Comparison of ENCODE assay signal across 20 mouse cellular contexts in genomic region chr6:131402606-131403005, GRCm38 (mm10). TPM values are rescaled to one million over a fixed set of nuclear protein-coding genes. Genes with fewer than 3 reads are reported as not detected.
DNase-seq lines count a peak whose midpoint lies in the region; ATAC-seq and TF ChIP-seq lines count a peak whose summit lies in the region.
"Had no signal": no experiment of that assay in that cellular context is flagged by ENCODE, and none has a peak within 500 bp of the region (broad histone marks: within the 10 kb centered on the region; RNA-seq: fewer than 3 reads in every experiment).

No protein-coding gene starts in this region.

- no peak for ATAC-seq in embryonic facial prominence, embryonic 15.5 days (ENCODE audit: insufficient number of reproducible peaks, low FRiP score, low TSS enrichment, low read depth)
- peak; percentile 87 for ATAC-seq in forebrain, postnatal 0 days
- no peak for ATAC-seq in forebrain, embryonic 12.5 days (ENCODE audit: low FRiP score)
- ATAC-seq: activated CD4-positive, CD25-positive, alpha-beta regulatory T cell, adult 4 months had no signal

- no peak overlapping the region for H3K9ac ChIP-seq in embryonic facial prominence, embryonic 15.5 days
- H3K9ac ChIP-seq in forebrain, postnatal 0 days: no peak overlapping the region
- no peak overlapping the region for H3K9ac ChIP-seq in forebrain, embryonic 12.5 days
- H3K9ac ChIP-seq: embryonic facial prominence, embryonic 13.5 days; forebrain, embryonic 13.5 days; hindbrain, embryonic 12.5 days; hindbrain, embryonic 15.5 days had no signal

- H3K9me3 ChIP-seq in embryonic facial prominence, embryonic 15.5 days (replicated peaks): no peaks in the 10 kb centered on the region
- H3K9me3 ChIP-seq in embryonic facial prominence, embryonic 10.5 days: no peaks in the 10 kb centered on the region
- no peaks in the 10 kb centered on the region for H3K9me3 ChIP-seq in forebrain, postnatal 0 days (ENCODE audit: low read length)
- no peaks in the 10 kb centered on the region for H3K9me3 ChIP-seq in forebrain, embryonic 12.5 days
- H3K9me3 ChIP-seq: forebrain, embryonic 13.5 days; hindbrain, embryonic 15.5 days had no signal

- H3K4me3 ChIP-seq in embryonic facial prominence, embryonic 15.5 days (replicated peaks): no peak overlapping the region
- no peak overlapping the region for H3K4me3 ChIP-seq in embryonic facial prominence, embryonic 10.5 days
- no peak overlapping the region for H3K4me3 ChIP-seq in forebrain, postnatal 0 days (ENCODE audit: low read depth, low read length)
- no peak overlapping the region for H3K4me3 ChIP-seq in forebrain, embryonic 12.5 days (replicated peaks)
- H3K4me3 ChIP-seq: embryonic facial prominence, embryonic 13.5 days; forebrain, embryonic 13.5 days; hindbrain, embryonic 12.5 days; hindbrain, embryonic 15.5 days had no signal

- H3K4me1 ChIP-seq in embryonic facial prominence, embryonic 15.5 days: no peaks in the 10 kb centered on the region
- no peaks in the 10 kb centered on the region for H3K4me1 ChIP-seq in embryonic facial prominence, embryonic 10.5 days
- H3K4me1 ChIP-seq in forebrain, postnatal 0 days (ENCODE audit: insufficient read depth): no peaks in the 10 kb centered on the region; the same call in 1 of the 2 replicates
- no peaks in the 10 kb centered on the region for H3K4me1 ChIP-seq in forebrain, embryonic 12.5 days
- H3K4me1 ChIP-seq: embryonic facial prominence, embryonic 13.5 days; forebrain, embryonic 13.5 days; hindbrain, embryonic 12.5 days; hindbrain, embryonic 15.5 days had no signal

- H3K4me2 ChIP-seq in embryonic facial prominence, embryonic 15.5 days (replicated peaks): no peak overlapping the region
- H3K4me2 ChIP-seq in forebrain, postnatal 0 days (ENCODE audit: low read depth): no peak overlapping the region
- no peak overlapping the region for H3K4me2 ChIP-seq in forebrain, embryonic 12.5 days
- H3K4me2 ChIP-seq: embryonic facial prominence, embryonic 13.5 days; forebrain, embryonic 13.5 days; heart, embryonic 11.5 days; hindbrain, embryonic 12.5 days; hindbrain, embryonic 15.5 days had no signal

- H3K27me3 ChIP-seq in embryonic facial prominence, embryonic 15.5 days: no peaks in the 10 kb centered on the region
- no peaks in the 10 kb centered on the region for H3K27me3 ChIP-seq in embryonic facial prominence, embryonic 10.5 days (replicated peaks; ENCODE audit: low read depth, poor library complexity, severe bottlenecking)
- no peaks in the 10 kb centered on the region for H3K27me3 ChIP-seq in forebrain, postnatal 0 days (ENCODE audit: insufficient read depth, low read length)
- no peaks in the 10 kb centered on the region for H3K27me3 ChIP-seq in forebrain, embryonic 12.5 days
- H3K27me3 ChIP-seq: embryonic facial prominence, embryonic 13.5 days; forebrain, embryonic 13.5 days; hindbrain, embryonic 12.5 days; hindbrain, embryonic 15.5 days had no signal

- DNase-seq in embryonic facial prominence, embryonic 10.5 days (ENCODE audit: low spot score): no peak
- peak; percentile 70 for DNase-seq in forebrain, postnatal 0 days
- peak; percentile 14 for DNase-seq in layer of hippocampus, adult 9-11 months
- no peak for DNase-seq in layer of hippocampus, postnatal 10 days (ENCODE audit: low spot score in 2 of 2)
- peak; percentile 76 for DNase-seq in brain, adult 2 months (ENCODE audit: low read depth, low spot score)
- no peak for DNase-seq in heart, adult 18-20 months
- DNase-seq: adrenal gland, adult 8-10 months; adrenal gland, postnatal 25 days; cerebellum, adult 18-20 months; cerebellum, adult 9-10 months; gastrocnemius, postnatal 36 days had no signal

- H3K27ac ChIP-seq in embryonic facial prominence, embryonic 15.5 days (replicated peaks): 0 out of 2 replicates have a peak overlapping the region, but pooled peaks have one; percentile 2
- no peak overlapping the region for H3K27ac ChIP-seq in embryonic facial prominence, embryonic 10.5 days (replicated peaks)
- H3K27ac ChIP-seq in forebrain, postnatal 0 days (ENCODE audit: low read depth, low read length): peak overlapping the region; percentile 57
- H3K27ac ChIP-seq in forebrain, embryonic 12.5 days: no peak overlapping the region
- H3K27ac ChIP-seq: embryonic facial prominence, embryonic 13.5 days; forebrain, embryonic 13.5 days; hindbrain, embryonic 12.5 days; hindbrain, embryonic 15.5 days had no signal

- no peak for TF ChIP-seq CTCF in forebrain, postnatal 0 days (IDR thresholded peaks at IDR 0.05; ENCODE audit: low read depth)

- H3K36me3 ChIP-seq in embryonic facial prominence, embryonic 15.5 days: no peaks in the 10 kb centered on the region
- H3K36me3 ChIP-seq in embryonic facial prominence, embryonic 10.5 days (replicated peaks): no peaks in the 10 kb centered on the region
- H3K36me3 ChIP-seq in forebrain, postnatal 0 days (ENCODE audit: insufficient read depth): no peaks in the 10 kb centered on the region
- H3K36me3 ChIP-seq in forebrain, embryonic 12.5 days (replicated peaks): no peaks in the 10 kb centered on the region
- H3K36me3 ChIP-seq: embryonic facial prominence, embryonic 13.5 days; hindbrain, embryonic 12.5 days; hindbrain, embryonic 15.5 days had no signal

RNA-seq across cellular contexts. Expression of gene Ybx3, which starts 14.3 kb away (rescaled TPM):
- 58.9 and 81.4 TPM in 2 replicates for polyA plus RNA-seq in embryonic facial prominence, embryonic 15.5 days (2015; fragmentation: Nextera tagmentation; extraction: Ambion mirVana)
- polyA plus RNA-seq in embryonic facial prominence, embryonic 10.5 days (2016; fragmentation: Nextera tagmentation; extraction: Ambion mirVana): 44.2 and 44.7 TPM in 2 replicates
- total RNA-seq in forebrain, postnatal 0 days (2014; rRNA removed): 89.3 and 116 TPM in 2 replicates
- 36.2 and 37.3 TPM in 2 replicates for polyA plus RNA-seq in forebrain, postnatal 0 days (2015; fragmentation: Nextera tagmentation; extraction: Ambion mirVana)
- 29.9 and 33.8 TPM in 2 replicates for polyA plus RNA-seq in forebrain, embryonic 12.5 days (2016; fragmentation: Nextera tagmentation; extraction: Ambion mirVana)
- 100 to 1,000 TPM; 101 to 110 TPM for total RNA-seq in layer of hippocampus, postnatal 10 days (2021)
- 100 to 1,000 TPM; 209 to 231 TPM for total RNA-seq in heart, adult 18-20 months (2021)

RNA-seq across cellular contexts. Expression of gene Styk1, which starts 49.2 kb away (rescaled TPM):
- polyA plus RNA-seq in embryonic facial prominence, embryonic 15.5 days (2015; fragmentation: Nextera tagmentation; extraction: Ambion mirVana): 0.64 and 0.73 TPM in 2 replicates
- polyA plus RNA-seq in embryonic facial prominence, embryonic 10.5 days (2016; fragmentation: Nextera tagmentation; extraction: Ambion mirVana): 0.56 and 0.67 TPM in 2 replicates
- total RNA-seq in forebrain, postnatal 0 days (2014; rRNA removed): 7.1 and 10.5 TPM in 2 replicates
- polyA plus RNA-seq in forebrain, postnatal 0 days (2015; fragmentation: Nextera tagmentation; extraction: Ambion mirVana): 4.5 and 6.3 TPM in 2 replicates
- 0.83 and 1.1 TPM in 2 replicates for polyA plus RNA-seq in forebrain, embryonic 12.5 days (2016; fragmentation: Nextera tagmentation; extraction: Ambion mirVana)
- total RNA-seq in layer of hippocampus, postnatal 10 days (2021): 1 to 10 TPM; 6.4 to 7.3 TPM
- under 1 TPM; 0.30 to 0.41 TPM for total RNA-seq in heart, adult 18-20 months (2021)
- total RNA-seq: granulocyte monocyte progenitor cell, adult 5-6 weeks had no signal
- polyA plus RNA-seq: activated CD4-positive, CD25-positive, alpha-beta regulatory T cell, adult 4 months had no signal

Comparison
In these comparisons a context has a peak if more than half of its experiments do, and no peak if none do; other contexts are left out.
1. H3K27ac ChIP-seq: peak in embryonic facial prominence, embryonic 15.5 days (single experiment) and forebrain, postnatal 0 days (single experiment); none in embryonic facial prominence, embryonic 10.5 days (single experiment) and forebrain, embryonic 12.5 days (single experiment).
2. DNase-seq: peak in forebrain, postnatal 0 days (single experiment), layer of hippocampus, adult 9-11 months (single experiment) and brain, adult 2 months (single experiment); none in embryonic facial prominence, embryonic 10.5 days (single experiment), layer of hippocampus, postnatal 10 days (0 of 2) and heart, adult 18-20 months (0 of 2).